Mouse (Mus musculus) kidney, embryonic 14.5 days (tissue): ENCODE results near the gene Evl. TPM values are rescaled to one million over a fixed set of nuclear protein-coding genes. Genes with fewer than 3 reads are reported as not detected.
A peak's percentile ranks its signal among the peaks of the same experiment; 100 is the strongest.

Source experiments
- ATAC-seq: fragments of 200-750 bp; cut with Nextera tagmentation; 2 replicates; pipeline ENCODE4 v1.8.0; 2017; ENCODE audit warnings: moderate number of reproducible peaks, mild to moderate bottlenecking, moderate TSS enrichment, moderate library complexity; ENCODE audit not compliant: low FRiP score, low TSS enrichment
- H3K27ac ChIP-seq: fragments of 300-500 bp; sonication (generic); 2 replicates; pipeline ENCODE4 v1.5.1; 2014; ENCODE audit warnings: low read depth, mild to moderate bottlenecking, low read length, moderate library complexity, mixed read lengths
- H3K27me3 ChIP-seq: fragments of 300-500 bp; sonication (generic); 2 replicates; pipeline ENCODE4 v1.6.1; 2014; ENCODE audit warnings: mild to moderate bottlenecking, low read length; ENCODE audit not compliant: control insufficient read depth, insufficient read depth
- H3K36me3 ChIP-seq: fragments of 300-500 bp; sonication (generic); 2 replicates; pipeline ENCODE4 v1.6.1; 2014; ENCODE audit warnings: low read length, mixed read lengths; ENCODE audit not compliant: control insufficient read depth, insufficient read depth
- H3K4me1 ChIP-seq: fragments of 300-500 bp; sonication (generic); 2 replicates; pipeline ENCODE4 v1.6.1; 2014; ENCODE audit warnings: low read length, mixed read lengths; ENCODE audit not compliant: control insufficient read depth, insufficient read depth
- H3K4me2 ChIP-seq: fragments of 300-500 bp; sonication (generic); replicated peaks from 2 replicates; pipeline ENCODE4 v1.6.1; 2014; ENCODE audit warnings: low read depth, mild to moderate bottlenecking, low read length
- H3K4me3 ChIP-seq: fragments of 300-500 bp; sonication (generic); 2 replicates; pipeline ENCODE4 v1.5.1; 2014; ENCODE audit warnings: mild to moderate bottlenecking, low read length
- H3K9ac ChIP-seq: fragments of 300-500 bp; sonication (generic); 2 replicates; pipeline ENCODE4 v1.6.1; 2014; ENCODE audit warnings: low read depth, mild to moderate bottlenecking, low read length, moderate library complexity
- H3K9me3 ChIP-seq: fragments of 300-500 bp; sonication (generic); 2 replicates; pipeline ENCODE4 v1.6.1; 2016; ENCODE audit warnings: low read length; ENCODE audit not compliant: control insufficient read depth
- WGBS: fragments of 180-500 bp; shearing (Covaris S2); extraction: QIAGEN DNeasy Blood & Tissue Kit; methylation state at CpG from one replicate; pipeline ENCODE4 v1.1.7; 2014; 5-methylcytosine and 5-hydroxymethylcytosine counted together
- polyA plus RNA-seq: library from polyadenylated mRNA; unstranded; fragments of >200 nt; fragmentation: Nextera tagmentation; extraction: Ambion mirVana; gene quantifications from 2 replicates; pipeline ENCODE4 v1.2.1, GENCODE M21; 2014

The Evl gene
- polyA plus RNA-seq, 1 experiment from 2014 or later = 73.7 TPM

DNA sequence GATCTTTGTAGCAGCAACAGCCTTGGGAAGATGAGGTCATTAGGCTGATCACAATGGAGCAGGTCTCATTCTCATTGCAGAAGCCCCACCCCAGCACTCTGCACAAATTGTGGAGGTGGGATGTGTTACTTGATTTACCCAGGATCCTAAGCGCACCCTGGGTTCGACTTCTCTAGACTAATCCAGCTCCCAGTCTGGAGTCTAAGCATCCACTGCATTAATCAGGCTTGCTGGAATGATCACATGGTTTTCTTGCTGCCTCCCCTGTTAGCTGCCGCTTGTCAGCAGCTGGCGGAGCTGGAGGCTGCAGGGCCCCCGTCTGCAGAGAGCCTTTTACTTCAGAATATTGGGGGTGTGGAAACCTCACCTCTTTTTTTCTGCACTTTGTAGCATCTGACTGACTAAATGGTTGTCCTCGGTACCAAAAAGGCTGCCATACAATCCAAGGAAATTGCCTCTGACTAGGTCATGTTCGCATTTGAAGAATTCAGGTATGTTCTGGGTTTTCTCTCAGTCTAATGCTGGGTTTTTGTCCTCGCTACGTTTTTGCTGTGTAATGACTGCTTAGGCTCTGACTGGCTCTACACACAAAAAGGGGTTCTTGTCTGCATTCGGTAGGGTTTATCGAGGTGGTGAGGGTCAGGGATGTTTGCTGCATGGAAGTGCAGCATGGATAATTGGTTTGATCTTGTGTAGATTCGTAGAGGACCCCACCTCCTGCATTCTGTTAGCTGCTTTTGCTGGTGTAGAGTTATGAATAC is 51.2 kb downstream of the Evl start:
- no peaks in the 10 kb centered on the region for H3K4me1 ChIP-seq
- H3K9ac ChIP-seq = no peak overlapping the region
- H3K4me2 ChIP-seq = no peak overlapping the region
- H3K9me3 ChIP-seq = no peaks in the 10 kb centered on the region
- no peaks in the 10 kb centered on the region for H3K36me3 ChIP-seq
- H3K27ac ChIP-seq = no peak overlapping the region
- H3K4me3 ChIP-seq = no peak overlapping the region
- WGBS = 68% methylated on average over 12 of the region's 12 CpGs
- no peak for ATAC-seq
- no peaks in the 10 kb centered on the region for H3K27me3 ChIP-seq

DNA sequence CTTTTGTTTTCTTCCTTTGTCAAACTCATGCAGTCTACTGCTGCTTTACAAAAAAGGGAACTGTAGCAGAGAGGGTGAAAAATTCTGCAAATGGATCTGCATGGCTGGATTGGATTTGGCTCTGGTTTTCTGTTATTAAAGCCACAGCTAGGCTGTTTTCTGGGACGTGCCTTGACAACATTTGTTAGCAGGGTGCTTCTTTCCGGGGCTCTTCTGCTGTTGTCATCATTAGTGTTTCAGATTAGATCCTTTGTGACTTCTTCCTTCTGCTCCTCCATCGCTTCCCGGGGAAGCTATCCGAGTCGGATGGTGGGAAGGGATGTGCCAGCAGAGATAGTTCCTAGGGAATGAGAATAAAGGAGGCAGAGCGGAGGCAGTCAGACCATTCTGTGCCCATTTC is 51.8 kb downstream of the Evl start:
- no peak overlapping the region for H3K27ac ChIP-seq
- no peak overlapping the region for H3K9ac ChIP-seq
- H3K27me3 ChIP-seq = no peaks in the 10 kb centered on the region
- H3K4me1 ChIP-seq = no peaks in the 10 kb centered on the region
- no peak overlapping the region for H3K4me2 ChIP-seq
- H3K9me3 ChIP-seq = no peaks in the 10 kb centered on the region
- H3K4me3 ChIP-seq = no peak overlapping the region
- ATAC-seq = no peak
- H3K36me3 ChIP-seq = 0 out of 2 replicates have a peak, but pooled peaks cover under 1% of the 10 kb centered on the region
- 86% methylated on average over 7 of the region's 7 CpGs for WGBS

DNA sequence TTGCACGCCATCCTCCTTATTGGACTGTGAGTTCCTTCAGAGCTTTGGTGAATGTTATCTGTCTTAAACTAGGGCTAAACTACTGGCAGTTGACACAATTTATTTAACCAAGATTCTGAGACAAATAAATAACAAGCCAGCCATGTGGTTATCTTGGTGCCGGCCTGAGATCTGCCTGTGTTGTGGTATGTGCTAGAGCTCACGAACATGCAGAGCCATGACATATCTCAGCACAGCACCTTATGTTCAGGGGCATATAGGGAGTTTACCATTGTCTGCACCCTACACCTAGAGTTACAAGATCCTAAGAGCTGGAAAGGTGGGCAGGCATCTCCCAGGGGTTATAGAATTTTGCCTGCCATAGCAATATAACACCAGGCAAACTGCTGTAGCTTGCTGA is 54.9 kb downstream of the Evl start:
- H3K4me2 ChIP-seq = no peak overlapping the region
- no peaks in the 10 kb centered on the region for H3K27me3 ChIP-seq
- H3K27ac ChIP-seq = no peak overlapping the region
- 0 out of 2 replicates have a peak, but pooled peaks cover 3% of the 10 kb centered on the region for H3K36me3 ChIP-seq
- ATAC-seq = no peak
- H3K4me1 ChIP-seq = peaks cover 5% of the 10 kb centered on the region; the same call in 1 of the 2 replicates
- no peaks in the 10 kb centered on the region for H3K9me3 ChIP-seq
- no peak overlapping the region for H3K9ac ChIP-seq
- H3K4me3 ChIP-seq = no peak overlapping the region
- 84% methylated on average over 3 of the region's 3 CpGs for WGBS

DNA sequence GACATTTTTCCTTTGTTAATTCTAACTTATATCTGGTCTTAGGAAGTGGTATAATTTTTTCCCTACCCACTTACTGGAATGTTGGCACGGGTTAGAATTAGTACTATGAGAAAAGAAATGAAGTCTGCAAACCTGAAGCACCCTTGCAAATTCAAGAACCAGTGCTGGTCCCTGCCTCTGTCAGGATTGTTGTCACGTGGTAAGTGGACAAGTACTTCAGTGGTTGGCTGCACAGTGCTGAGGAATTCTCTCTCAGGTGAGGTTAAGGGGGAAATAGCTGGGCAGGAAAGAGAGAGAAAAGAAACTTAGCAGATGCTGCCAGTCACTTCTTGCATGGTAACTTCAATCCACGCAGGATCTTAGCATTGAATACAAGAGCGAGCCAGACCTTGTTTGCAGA is 55.7 kb downstream of the Evl start:
- Histone ChIP-seq H3K9me3 (no peaks in the 10 kb centered on the region), H3K4me3 (no peak overlapping the region), H3K9ac (no peak overlapping the region), H3K27me3 (no peaks in the 10 kb centered on the region), H3K4me1 (peaks cover 5% of the 10 kb centered on the region; the same call in 1 of the 2 replicates), H3K4me2 (no peak overlapping the region), H3K36me3 (0 out of 2 replicates have a peak, but pooled peaks cover 3% of the 10 kb centered on the region), H3K27ac (no peak overlapping the region)
- no peak for ATAC-seq
- 88% methylated on average over 4 of the region's 4 CpGs for WGBS

DNA sequence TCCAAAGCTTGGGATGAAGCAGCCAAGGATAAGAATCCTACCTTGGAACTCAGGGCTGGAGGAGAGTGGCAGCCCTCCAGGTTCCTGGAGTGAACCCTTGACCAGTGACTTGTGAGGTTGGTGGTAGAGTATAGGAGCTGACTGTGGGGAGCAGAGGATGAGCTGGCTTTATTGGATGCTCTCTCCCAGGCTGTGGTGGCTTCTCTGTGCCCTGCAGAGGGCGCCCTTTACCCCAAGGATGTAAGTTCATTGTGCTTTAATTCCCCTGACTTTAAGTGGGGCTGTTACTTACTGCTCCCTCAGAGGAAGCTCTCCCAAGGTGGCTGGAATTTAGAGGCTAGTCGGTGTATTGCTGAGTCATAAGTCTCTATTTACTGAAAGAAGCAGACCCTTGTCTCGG is 58.6 kb downstream of the Evl start:
- 0 out of 2 replicates have a peak, but pooled peaks cover 3% of the 10 kb centered on the region for H3K36me3 ChIP-seq
- H3K9me3 ChIP-seq = no peaks in the 10 kb centered on the region
- no peaks in the 10 kb centered on the region for H3K27me3 ChIP-seq
- peaks cover 7% of the 10 kb centered on the region; the same call in 1 of the 2 replicates for H3K4me1 ChIP-seq
- 35% methylated on average over 3 of the region's 3 CpGs for WGBS
- H3K27ac ChIP-seq = no peak overlapping the region
- H3K4me2 ChIP-seq = no peak overlapping the region
- H3K9ac ChIP-seq = no peak overlapping the region
- no peak overlapping the region for H3K4me3 ChIP-seq
- 0 out of 2 replicates have a peak, but pooled peaks have one; percentile 49 for ATAC-seq

DNA sequence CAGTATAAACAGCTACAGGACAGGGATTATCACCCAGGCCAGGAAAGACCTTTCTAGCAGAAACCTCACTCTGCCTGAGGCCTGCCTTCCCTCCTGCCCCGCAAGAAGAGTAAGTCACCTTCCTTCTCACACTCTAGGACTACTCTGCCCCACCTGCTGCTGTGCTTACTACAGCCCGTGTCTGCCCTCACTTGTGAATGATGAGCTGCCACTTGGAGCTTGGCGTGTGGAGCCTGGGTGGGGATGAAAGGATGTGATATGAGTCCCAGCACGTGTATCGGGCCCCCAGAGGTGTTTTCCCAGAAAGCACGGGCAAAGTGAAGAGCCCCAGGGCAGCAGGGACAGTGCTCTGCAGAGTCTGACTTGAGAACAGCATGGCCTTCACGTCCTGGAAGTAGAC is 63.0 kb downstream of the Evl start:
- Histone ChIP-seq H3K4me3 (no peak overlapping the region), H3K9ac (no peak overlapping the region), H3K4me2 (no peak overlapping the region), H3K27ac (no peak overlapping the region), H3K36me3 (no peaks in the 10 kb centered on the region; the same call in 1 of the 2 replicates), H3K27me3 (no peaks in the 10 kb centered on the region), H3K9me3 (no peaks in the 10 kb centered on the region), H3K4me1 (peaks cover 10% of the 10 kb centered on the region; the same call in 1 of the 2 replicates)
- 77% methylated on average over 7 of the region's 7 CpGs for WGBS
- no peak for ATAC-seq

DNA sequence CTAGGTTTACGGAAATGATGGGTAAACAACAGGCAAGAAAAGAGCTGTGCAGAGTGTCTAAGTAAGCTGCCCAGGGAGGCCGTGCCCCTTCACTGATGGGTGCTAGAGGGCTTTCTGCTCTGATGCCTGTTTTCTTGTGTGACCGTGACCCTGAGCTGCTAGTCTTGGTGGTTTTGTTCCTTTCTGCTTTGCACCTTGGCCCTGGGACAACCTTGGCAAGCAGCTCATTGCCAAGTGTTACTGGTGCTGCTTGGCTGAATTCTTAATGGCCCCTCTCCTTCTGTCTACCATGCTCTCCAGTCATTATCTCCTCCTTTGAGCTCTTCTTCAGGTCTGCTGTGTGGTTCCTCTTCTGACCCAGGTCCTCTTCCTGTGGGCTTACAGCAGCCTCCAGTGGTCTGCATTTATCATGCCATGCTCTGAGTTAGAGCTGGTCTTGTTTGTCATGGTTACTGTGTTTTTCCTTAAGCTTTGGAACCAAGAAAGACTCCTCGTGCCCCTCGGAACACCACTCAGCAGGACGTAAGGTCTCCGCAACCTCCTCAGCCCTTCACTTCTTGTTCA is 65.4 kb downstream of the Evl start:
- WGBS = 92% methylated on average over 7 of the region's 7 CpGs
- Histone ChIP-seq H3K9ac (no peak overlapping the region), H3K36me3 (no peaks in the 10 kb centered on the region; the same call in 1 of the 2 replicates), H3K4me1 (peaks cover 8% of the 10 kb centered on the region; the same call in 1 of the 2 replicates), H3K9me3 (no peaks in the 10 kb centered on the region), H3K4me3 (no peak overlapping the region), H3K4me2 (no peak overlapping the region), H3K27ac (no peak overlapping the region), H3K27me3 (no peaks in the 10 kb centered on the region)
- ATAC-seq = no peak

DNA sequence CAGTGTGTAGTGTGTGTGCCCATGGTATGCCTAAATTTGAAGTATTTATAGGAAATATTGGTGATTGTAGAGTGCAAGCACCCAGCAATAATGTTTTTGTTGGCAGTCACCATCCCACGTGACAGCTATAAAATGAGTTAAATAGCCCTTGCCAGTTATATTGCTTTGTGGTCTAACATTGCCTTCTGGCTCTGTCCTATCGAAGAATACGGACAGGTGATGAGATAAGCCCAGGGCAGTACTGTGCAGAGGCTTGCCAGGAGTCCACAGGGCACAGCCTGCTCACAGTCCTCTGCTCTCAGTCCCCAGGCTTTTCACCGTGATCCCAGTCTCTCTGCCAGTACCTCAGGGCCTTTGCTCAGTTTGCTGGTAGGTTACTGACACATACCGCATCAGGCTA is 67.9 kb downstream of the Evl start:
- Histone ChIP-seq H3K27me3 (no peaks in the 10 kb centered on the region), H3K36me3 (no peaks in the 10 kb centered on the region; the same call in 1 of the 2 replicates), H3K4me1 (peaks cover 17% of the 10 kb centered on the region), H3K27ac (no peak overlapping the region), H3K4me3 (no peak overlapping the region), H3K9me3 (no peaks in the 10 kb centered on the region), H3K9ac (no peak overlapping the region), H3K4me2 (no peak overlapping the region)
- no peak for ATAC-seq
- WGBS = 74% methylated on average over 5 of the region's 5 CpGs

DNA sequence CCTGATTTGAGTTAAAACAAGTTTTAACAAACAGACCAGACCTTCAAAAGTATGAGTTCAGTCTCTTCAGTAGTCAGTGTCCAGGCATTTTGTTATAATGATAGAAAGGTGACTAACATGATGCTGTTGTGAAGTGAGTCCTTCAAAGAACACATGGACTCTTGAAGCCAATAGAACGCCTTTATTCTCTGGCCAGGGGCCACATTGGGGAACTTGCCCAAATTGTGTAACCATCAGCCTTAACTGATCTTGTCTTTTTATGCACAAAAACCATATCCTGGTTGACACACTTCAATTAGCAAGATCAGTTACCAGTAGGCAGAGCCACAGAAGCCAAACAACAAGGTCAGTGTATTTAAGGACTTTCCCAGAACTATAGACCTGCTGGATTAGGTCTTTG is 75.0 kb downstream of the Evl start:
- H3K9ac ChIP-seq = no peak overlapping the region
- no peak overlapping the region for H3K27ac ChIP-seq
- no peaks in the 10 kb centered on the region for H3K9me3 ChIP-seq
- no peaks in the 10 kb centered on the region for H3K36me3 ChIP-seq
- no peak for ATAC-seq
- no peak overlapping the region for H3K4me2 ChIP-seq
- H3K4me3 ChIP-seq = no peak overlapping the region
- H3K27me3 ChIP-seq = no peaks in the 10 kb centered on the region
- peaks cover 17% of the 10 kb centered on the region for H3K4me1 ChIP-seq
- 87% methylated on average over 1 of the region's 1 CpGs for WGBS
